Mouse (Mus musculus): ENCODE data around the gene Gm49393. TPM values are rescaled to one million over a fixed set of nuclear protein-coding genes. Genes with fewer than 3 reads are reported as not detected.

Gm49393 gene
- polyA plus RNA-seq, 1 experiment: 0.44 TPM

- TF ChIP-seq MYOD1 (IDR thresholded peaks at IDR 0.05; ENCODE audit: control insufficient read depth in 1 of 3, insufficient read length in 2 of 3, low read depth in 2 of 3): no peak
- TF ChIP-seq REST (IDR thresholded peaks at IDR 0.05; ENCODE audit: insufficient read depth, insufficient read length): no peak
- TF ChIP-seq TCF3 (IDR thresholded peaks at IDR 0.05; ENCODE audit: insufficient read length, low read depth): no peak
- TF ChIP-seq POLR2AphosphoS2 (IDR thresholded peaks at IDR 0.05; ENCODE audit: insufficient read length, low read depth): no peak
- TF ChIP-seq E2F4 (IDR thresholded peaks at IDR 0.05; ENCODE audit: insufficient read depth): no peak
- TF ChIP-seq MAX (IDR thresholded peaks at IDR 0.05; ENCODE audit: low read depth): no peak
- no peak for TF ChIP-seq TCF12 (IDR thresholded peaks at IDR 0.05; ENCODE audit: insufficient read depth, poor library complexity, severe bottlenecking)
- TF ChIP-seq MYOG (IDR thresholded peaks at IDR 0.05; ENCODE audit: control insufficient read depth in 1 of 3, insufficient read depth in 1 of 3, insufficient read length in 2 of 3, low read depth in 2 of 3): no peak
- TF ChIP-seq SRF (IDR thresholded peaks at IDR 0.05; ENCODE audit: control insufficient read depth, insufficient read length, low read depth): no peak
- TF ChIP-seq POLR2A (IDR thresholded peaks at IDR 0.05; ENCODE audit: insufficient read length, low read depth): no peak
- TF ChIP-seq USF1 (IDR thresholded peaks at IDR 0.05; ENCODE audit: low read depth): no peak
- no peak for TF ChIP-seq CEBPB (IDR thresholded peaks at IDR 0.05; ENCODE audit: insufficient read depth, poor library complexity, severe bottlenecking)
- Histone ChIP-seq H3ac (ENCODE audit: control insufficient read depth, insufficient read length) (no peak overlapping the region), H3K36me3 (ENCODE audit: control insufficient read depth, insufficient read depth) (no peaks in the 10 kb centered on the region), H3K4me2 (ENCODE audit: low read depth) (no peak overlapping the region), H3K27me3 (ENCODE audit: control insufficient read depth, insufficient read depth, insufficient read length) (no peaks in the 10 kb centered on the region), H3K79me2 (ENCODE audit: control insufficient read depth, insufficient read depth) (no peaks in the 10 kb centered on the region), H3K4me3 (no peak overlapping the region)
Observed at GRCm38 (mm10) chr13:60848241-60849120, 86.9 kb downstream of the Gm49393 start.

- Histone ChIP-seq H3K79me2 (ENCODE audit: control insufficient read depth, insufficient read depth) (no peaks in the 10 kb centered on the region), H3K4me2 (ENCODE audit: low read depth) (no peak overlapping the region), H3K27me3 (ENCODE audit: control insufficient read depth, insufficient read depth, insufficient read length) (no peaks in the 10 kb centered on the region), H3ac (ENCODE audit: control insufficient read depth, insufficient read length) (no peak overlapping the region), H3K4me3 (no peak overlapping the region), H3K36me3 (ENCODE audit: control insufficient read depth, insufficient read depth) (no peaks in the 10 kb centered on the region)
- no peak for TF ChIP-seq USF1 (IDR thresholded peaks at IDR 0.05; ENCODE audit: low read depth)
- no peak for TF ChIP-seq SRF (IDR thresholded peaks at IDR 0.05; ENCODE audit: control insufficient read depth, insufficient read length, low read depth)
- no peak for TF ChIP-seq MAX (IDR thresholded peaks at IDR 0.05; ENCODE audit: low read depth)
- no peak for TF ChIP-seq CEBPB (IDR thresholded peaks at IDR 0.05; ENCODE audit: insufficient read depth, poor library complexity, severe bottlenecking)
- no peak for TF ChIP-seq REST (IDR thresholded peaks at IDR 0.05; ENCODE audit: insufficient read depth, insufficient read length)
- no peak for TF ChIP-seq MYOD1 (IDR thresholded peaks at IDR 0.05; ENCODE audit: control insufficient read depth in 1 of 3, insufficient read length in 2 of 3, low read depth in 2 of 3)
- TF ChIP-seq POLR2A (IDR thresholded peaks at IDR 0.05; ENCODE audit: insufficient read length, low read depth): no peak
- TF ChIP-seq POLR2AphosphoS2 (IDR thresholded peaks at IDR 0.05; ENCODE audit: insufficient read length, low read depth): no peak
- TF ChIP-seq MYOG (IDR thresholded peaks at IDR 0.05; ENCODE audit: control insufficient read depth in 1 of 3, insufficient read depth in 1 of 3, insufficient read length in 2 of 3, low read depth in 2 of 3): no peak
- no peak for TF ChIP-seq TCF3 (IDR thresholded peaks at IDR 0.05; ENCODE audit: insufficient read length, low read depth)
- no peak for TF ChIP-seq E2F4 (IDR thresholded peaks at IDR 0.05; ENCODE audit: insufficient read depth)
- no peak for TF ChIP-seq TCF12 (IDR thresholded peaks at IDR 0.05; ENCODE audit: insufficient read depth, poor library complexity, severe bottlenecking)
Observed at GRCm38 (mm10) chr13:60843153-60843552, 92.2 kb downstream of the Gm49393 start.

DNA sequence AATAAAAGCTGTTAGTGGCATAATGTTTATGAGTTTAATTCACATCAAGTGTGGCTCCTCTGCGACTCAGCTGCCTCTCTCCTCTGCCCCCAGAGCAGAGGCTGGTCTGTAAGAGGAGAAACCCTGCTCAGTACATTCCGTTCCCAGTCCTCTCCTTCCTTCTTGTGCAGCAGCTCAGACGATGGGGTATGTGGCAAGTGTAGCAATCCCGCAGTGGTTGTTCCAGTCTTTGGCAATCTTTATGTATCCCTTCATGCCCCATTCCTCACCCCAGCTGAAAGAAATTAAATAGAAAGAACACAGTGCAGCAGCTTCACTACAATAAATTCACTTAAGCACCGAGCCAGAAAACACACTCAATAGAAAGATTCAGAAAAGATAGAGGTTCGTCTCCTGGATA, 92.7 kb downstream of the Gm49393 start:
- H3K4me2 ChIP-seq (ENCODE audit: low read depth): no peak overlapping the region
- no peaks in the 10 kb centered on the region for H3K79me2 ChIP-seq (ENCODE audit: control insufficient read depth, insufficient read depth)
- no peak overlapping the region for H3K4me3 ChIP-seq
- H3ac ChIP-seq (ENCODE audit: control insufficient read depth, insufficient read length): no peak overlapping the region
- no peaks in the 10 kb centered on the region for H3K36me3 ChIP-seq (ENCODE audit: control insufficient read depth, insufficient read depth)
- no peaks in the 10 kb centered on the region for H3K27me3 ChIP-seq (ENCODE audit: control insufficient read depth, insufficient read depth, insufficient read length)
- no peak for TF ChIP-seq POLR2A (IDR thresholded peaks at IDR 0.05; ENCODE audit: insufficient read length, low read depth)
- TF ChIP-seq POLR2AphosphoS2 (IDR thresholded peaks at IDR 0.05; ENCODE audit: insufficient read length, low read depth): no peak
- no peak for TF ChIP-seq TCF3 (IDR thresholded peaks at IDR 0.05; ENCODE audit: insufficient read length, low read depth)
- no peak for TF ChIP-seq MYOD1 (IDR thresholded peaks at IDR 0.05; ENCODE audit: control insufficient read depth in 1 of 3, insufficient read length in 2 of 3, low read depth in 2 of 3)
- TF ChIP-seq E2F4 (IDR thresholded peaks at IDR 0.05; ENCODE audit: insufficient read depth): no peak
- TF ChIP-seq MYOG (IDR thresholded peaks at IDR 0.05; ENCODE audit: control insufficient read depth in 1 of 3, insufficient read depth in 1 of 3, insufficient read length in 2 of 3, low read depth in 2 of 3): no peak
- no peak for TF ChIP-seq MAX (IDR thresholded peaks at IDR 0.05; ENCODE audit: low read depth)
- TF ChIP-seq SRF (IDR thresholded peaks at IDR 0.05; ENCODE audit: control insufficient read depth, insufficient read length, low read depth): no peak
- TF ChIP-seq CEBPB (IDR thresholded peaks at IDR 0.05; ENCODE audit: insufficient read depth, poor library complexity, severe bottlenecking): no peak
- no peak for TF ChIP-seq REST (IDR thresholded peaks at IDR 0.05; ENCODE audit: insufficient read depth, insufficient read length)

- Histone ChIP-seq H3K27me3 (ENCODE audit: control insufficient read depth, insufficient read depth, insufficient read length) (no peaks in the 10 kb centered on the region), H3ac (ENCODE audit: control insufficient read depth, insufficient read length) (no peak overlapping the region), H3K4me3 (no peak overlapping the region), H3K79me2 (ENCODE audit: control insufficient read depth, insufficient read depth) (no peaks in the 10 kb centered on the region), H3K4me2 (ENCODE audit: low read depth) (no peak overlapping the region), H3K36me3 (ENCODE audit: control insufficient read depth, insufficient read depth) (no peaks in the 10 kb centered on the region)
- TF ChIP-seq TCF3 (IDR thresholded peaks at IDR 0.05; ENCODE audit: insufficient read length, low read depth) (no peak), REST (IDR thresholded peaks at IDR 0.05; ENCODE audit: insufficient read depth, insufficient read length) (no peak), E2F4 (IDR thresholded peaks at IDR 0.05; ENCODE audit: insufficient read depth) (no peak), MYOG (IDR thresholded peaks at IDR 0.05; ENCODE audit: control insufficient read depth in 1 of 3, insufficient read depth in 1 of 3, insufficient read length in 2 of 3, low read depth in 2 of 3) (no peak), CEBPB (IDR thresholded peaks at IDR 0.05; ENCODE audit: insufficient read depth, poor library complexity, severe bottlenecking) (no peak), USF1 (IDR thresholded peaks at IDR 0.05; ENCODE audit: low read depth) (no peak), TCF12 (IDR thresholded peaks at IDR 0.05; ENCODE audit: insufficient read depth, poor library complexity, severe bottlenecking) (no peak), POLR2A (IDR thresholded peaks at IDR 0.05; ENCODE audit: insufficient read length, low read depth) (no peak), MYOD1 (IDR thresholded peaks at IDR 0.05; ENCODE audit: control insufficient read depth in 1 of 3, insufficient read length in 2 of 3, low read depth in 2 of 3) (no peak)
Observed at GRCm38 (mm10) chr13:60839353-60839902, 96.0 kb downstream of the Gm49393 start.
